Mouse (Mus musculus) spleen, adult 2 months (tissue): ENCODE data around the gene Hdac7.

Source experiments
- CTCF ChIP-seq: fragments of 200-500 bp; IDR thresholded peaks from 2 replicates; pipeline ENCODE4 v1.5.1; 2011; ENCODE audit warnings: mild to moderate bottlenecking, inconsistent platforms; ENCODE audit not compliant: insufficient read depth, insufficient read length, insufficient replicate concordance; ENCODE audit errors: extremely low read depth
- POLR2A ChIP-seq: fragments of 200-500 bp; IDR thresholded peaks from 2 replicates; pipeline ENCODE4 v1.6.1; 2011; ENCODE audit warnings: low read depth, low read length, inconsistent platforms

DNA sequence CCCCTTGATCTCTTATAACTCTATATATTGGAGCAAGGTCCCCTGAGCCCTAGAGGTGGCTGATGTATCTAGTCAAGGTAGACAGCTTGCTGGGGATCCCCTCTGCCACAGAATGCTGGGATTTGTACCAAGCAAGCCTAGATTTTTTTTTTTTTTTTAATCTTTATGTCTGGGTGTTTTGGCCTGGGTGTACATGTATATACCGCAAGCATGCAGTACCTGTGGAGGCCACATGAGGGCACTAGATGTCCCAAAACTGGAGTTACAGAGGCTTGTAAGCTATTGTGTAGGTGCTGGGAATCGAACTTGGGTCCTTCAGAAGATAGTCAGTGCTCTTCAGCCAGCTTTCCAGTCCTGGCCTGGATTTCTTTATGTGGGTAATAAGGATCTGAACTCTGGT, 21.7 kb upstream of the Hdac7 start:
- TF ChIP-seq CTCF: no peak
- no peak for TF ChIP-seq POLR2A
